Mouse (Mus musculus) MEL (cell line): ENCODE measurements around the gene Ddah1. TPM values are rescaled to one million over a fixed set of nuclear protein-coding genes. Genes with fewer than 3 reads are reported as not detected.

Experiments used
- DNase-seq: peaks from one replicate; pipeline ENCODE4 v3.0.0; 2011; ENCODE audit warnings: low read depth, low spot score
- H3K27ac ChIP-seq: 2 replicates; pipeline ENCODE4 v1.5.1; 2012; ENCODE audit warnings: low read depth, mild to moderate bottlenecking, control low read depth, low read length, moderate library complexity; ENCODE audit not compliant: control insufficient read depth
- H3K27me3 ChIP-seq, 2 experiments: fragments of 150-350 bp in 1 of 2; sonication (generic) in 1 of 2; 2 replicates each; pipeline ENCODE4 v1.6.1; 2012; ENCODE audit warnings: low read length in 2 of 2, mild to moderate bottlenecking in 2 of 2, improper control_type of control experiment in 1 of 2, moderate library complexity in 1 of 2; ENCODE audit not compliant: insufficient read depth in 2 of 2, control insufficient read depth in 1 of 2
- H3K36me3 ChIP-seq, 2 experiments: 2 replicates each; pipeline ENCODE4 v1.6.1; 2012 to 2014; ENCODE audit warnings: low read length in 2 of 2, improper control_type of control experiment in 1 of 2, inconsistent platforms in 1 of 2, mild to moderate bottlenecking in 1 of 2; ENCODE audit not compliant: insufficient read depth in 2 of 2, control insufficient read depth in 1 of 2
- H3K4me1 ChIP-seq, 2 experiments: fragments of 150-350 bp in 1 of 2; sonication (generic) in 1 of 2; 2 replicates each; pipeline ENCODE4 v1.6.1; 2012; ENCODE audit warnings: low read length in 2 of 2, improper control_type of control experiment in 1 of 2, mild to moderate bottlenecking in 1 of 2; ENCODE audit not compliant: insufficient read depth in 2 of 2, control insufficient read depth in 1 of 2
- H3K4me3 ChIP-seq, 2 experiments: fragments of 150-350 bp in 1 of 2; sonication (generic) in 1 of 2; 2 replicates each; pipeline ENCODE4 v1.5.1; 2012; ENCODE audit warnings: low read depth in 2 of 2, low read length in 2 of 2, mild to moderate bottlenecking in 2 of 2, moderate library complexity in 2 of 2, control low read depth in 1 of 2, improper control_type of control experiment in 1 of 2; ENCODE audit not compliant: control insufficient read depth in 1 of 2, insufficient read depth in 1 of 2
- H3K79me2 ChIP-seq: 2 replicates; pipeline ENCODE4 v1.6.1; 2012; ENCODE audit warnings: mild to moderate bottlenecking, low read length, moderate library complexity; ENCODE audit not compliant: control insufficient read depth, poor library complexity, insufficient read depth
- H3K9ac ChIP-seq: 2 replicates; pipeline ENCODE4 v1.6.1; 2012; ENCODE audit warnings: low read depth, mild to moderate bottlenecking, control low read depth, low read length, moderate library complexity; ENCODE audit not compliant: control insufficient read depth, poor library complexity, severe bottlenecking
- H3K9me3 ChIP-seq: fragments of 150-350 bp; sonication (generic); replicated peaks from 2 replicates; pipeline ENCODE4 v1.6.1; 2012; ENCODE audit warnings: mild to moderate bottlenecking, low read length, improper control_type of control experiment, moderate library complexity; ENCODE audit not compliant: insufficient read depth
- BHLHE40 ChIP-seq: IDR thresholded peaks from 2 replicates; pipeline ENCODE4 v1.6.1; 2012; ENCODE audit warnings: low read depth, mild to moderate bottlenecking, inconsistent platforms, low read length, improper control_type of control experiment, borderline replicate concordance
- CHD1 ChIP-seq: IDR thresholded peaks from 2 replicates; pipeline ENCODE4 v1.6.1; 2012; ENCODE audit warnings: low read depth, mild to moderate bottlenecking, inconsistent platforms, low read length, improper control_type of control experiment
- CHD2 ChIP-seq: IDR thresholded peaks from 2 replicates; pipeline ENCODE4 v1.6.1; 2011; ENCODE audit warnings: low read length, improper control_type of control experiment
- CTCF ChIP-seq, 3 experiments: IDR thresholded peaks in 2 of 3; conservative IDR thresholded peaks in 1 of 3; 2 replicates each; pipeline ENCODE4 v1.5.1; 2011 to 2012; ENCODE audit warnings: low read length in 3 of 3, low read depth in 2 of 3, mild to moderate bottlenecking in 2 of 3, improper control_type of control experiment in 1 of 3, inconsistent platforms in 1 of 3, mixed read lengths in 1 of 3, moderate library complexity in 1 of 3; ENCODE audit not compliant: control insufficient read depth in 1 of 3, insufficient read depth in 1 of 3, poor library complexity in 1 of 3, severe bottlenecking in 1 of 3
- EP300 ChIP-seq, 2 experiments: IDR thresholded peaks; 2 replicates each; pipeline ENCODE4 v1.6.1; 2011; ENCODE audit warnings: improper control_type of control experiment in 2 of 2, low read length in 2 of 2, low read depth in 1 of 2, mild to moderate bottlenecking in 1 of 2
- ETS1 ChIP-seq: IDR thresholded peaks from 2 replicates; pipeline ENCODE4 v1.6.1; 2012; ENCODE audit warnings: low read depth, mild to moderate bottlenecking, inconsistent platforms, low read length, improper control_type of control experiment, moderate library complexity
- GABPA ChIP-seq: IDR thresholded peaks from 2 replicates; pipeline ENCODE4 v1.6.1; 2012; ENCODE audit warnings: low read depth, mild to moderate bottlenecking, inconsistent platforms, low read length, improper control_type of control experiment, moderate library complexity
- GATA1 ChIP-seq: IDR thresholded peaks from 2 replicates; pipeline ENCODE4 v1.6.1; 2011; ENCODE audit warnings: low read depth, low read length, improper control_type of control experiment
- HCFC1 ChIP-seq: IDR thresholded peaks from 2 replicates; pipeline ENCODE4 v1.6.1; 2012; ENCODE audit warnings: low read depth, mild to moderate bottlenecking, inconsistent platforms, low read length, improper control_type of control experiment, moderate library complexity
- JUND ChIP-seq: IDR thresholded peaks from 2 replicates; pipeline ENCODE4 v1.6.1; 2011; ENCODE audit warnings: low read depth, mild to moderate bottlenecking, improper control_type of control experiment, low read length
- MAZ ChIP-seq: IDR thresholded peaks from 2 replicates; pipeline ENCODE4 v1.6.1; 2012; ENCODE audit warnings: low read depth, mild to moderate bottlenecking, inconsistent platforms, low read length, improper control_type of control experiment
- MEF2A ChIP-seq: IDR thresholded peaks from 2 replicates; pipeline ENCODE4 v1.6.1; 2014; ENCODE audit warnings: low read depth, mild to moderate bottlenecking, inconsistent platforms, low read length, improper control_type of control experiment; ENCODE audit not compliant: poor library complexity, insufficient replicate concordance, severe bottlenecking; ENCODE audit errors: extremely low read depth
- NRF1 ChIP-seq: IDR thresholded peaks from 2 replicates; pipeline ENCODE4 v1.6.1; 2014; ENCODE audit warnings: low read depth, mild to moderate bottlenecking, inconsistent platforms, low read length, improper control_type of control experiment, moderate library complexity; ENCODE audit not compliant: poor library complexity, insufficient read depth, severe bottlenecking
- POLR2AphosphoS2 ChIP-seq: IDR thresholded peaks from 2 replicates; pipeline ENCODE4 v1.6.1; 2011; ENCODE audit warnings: low read length, improper control_type of control experiment
- POLR2AphosphoS5 ChIP-seq: IDR thresholded peaks from 2 replicates; pipeline ENCODE4 v1.6.1; 2012; ENCODE audit warnings: low read depth, borderline replicate concordance, mild to moderate bottlenecking, inconsistent platforms, low read length, moderate library complexity, mixed read lengths
- RAD21 ChIP-seq: IDR thresholded peaks from 2 replicates; pipeline ENCODE4 v1.6.1; 2011; ENCODE audit warnings: mild to moderate bottlenecking, low read depth, low read length, improper control_type of control experiment
- RCOR1 ChIP-seq: IDR thresholded peaks from 2 replicates; pipeline ENCODE4 v1.6.1; 2012; ENCODE audit warnings: low read depth, mild to moderate bottlenecking, inconsistent platforms, low read length, improper control_type of control experiment
- SMC3 ChIP-seq: IDR thresholded peaks from 2 replicates; pipeline ENCODE4 v1.6.1; 2011; ENCODE audit warnings: low read depth, low read length, improper control_type of control experiment
- TCF12 ChIP-seq: IDR thresholded peaks from 2 replicates; pipeline ENCODE4 v1.6.1; 2014; ENCODE audit warnings: low read depth, mild to moderate bottlenecking, inconsistent platforms, low read length, improper control_type of control experiment, moderate library complexity
- USF1 ChIP-seq: IDR thresholded peaks from 2 replicates; pipeline ENCODE4 v1.6.1; 2014; ENCODE audit warnings: low read depth, mild to moderate bottlenecking, inconsistent platforms, low read length, improper control_type of control experiment, moderate library complexity
- ZKSCAN1 ChIP-seq: IDR thresholded peaks from 2 replicates; pipeline ENCODE4 v1.6.1; 2012; ENCODE audit warnings: low read depth, mild to moderate bottlenecking, inconsistent platforms, low read length, improper control_type of control experiment, moderate library complexity
- ZMIZ1 ChIP-seq: IDR thresholded peaks from 2 replicates; pipeline ENCODE4 v1.6.1; 2012; ENCODE audit warnings: low read depth, mild to moderate bottlenecking, inconsistent platforms, low read length, improper control_type of control experiment, moderate library complexity
- ZNF384 ChIP-seq: IDR thresholded peaks from 2 replicates; pipeline ENCODE4 v1.6.1; 2012; ENCODE audit warnings: low read depth, mild to moderate bottlenecking, inconsistent platforms, low read length, improper control_type of control experiment
- polyA plus RNA-seq, 2 experiments: library from polyadenylated mRNA; stranded (reverse) in 1 of 2; unstranded in 1 of 2; fragments of >175 nt in 1 of 2; fragments of >200 nt in 1 of 2; gene quantifications; 2 replicates each; pipeline versions ENCODE4 v1.2.1 to v1.2.4; 2012; ENCODE audit warnings: low replicate concordance in 2 of 2, low read depth in 1 of 2; ENCODE audit not compliant: insufficient read length in 2 of 2, insufficient read depth in 1 of 2, missing spikeins in 1 of 2
- total RNA-seq: library from RNA; depleted of rRNA; stranded (reverse); fragments of 300-350 nt; gene quantifications from 2 replicates; pipeline ENCODE4 v1.2.3, GENCODE M21; 2012

The Ddah1 gene
- total and polyA plus RNA-seq, 3 experiments = not detected

- Histone ChIP-seq H3K36me3 (no peaks in the 10 kb centered on the region), H3K27me3 (no peaks in the 10 kb centered on the region), H3K79me2 (no peaks in the 10 kb centered on the region), H3K4me3 (no peak overlapping the region), H3K27ac (no peak overlapping the region), H3K9ac (no peak overlapping the region), H3K9me3 (no peaks in the 10 kb centered on the region), H3K4me1 (no peaks in the 10 kb centered on the region)
- no peak for DNase-seq
- no peak for TF ChIP-seq CHD1
- no peak for TF ChIP-seq TCF12
- no peak for TF ChIP-seq ETS1
- TF ChIP-seq SMC3 = no peak
- no peak for TF ChIP-seq RAD21
- TF ChIP-seq BHLHE40 = no peak
- TF ChIP-seq GABPA = no peak
- TF ChIP-seq MEF2A = no peak
- TF ChIP-seq RCOR1 = no peak
- TF ChIP-seq ZNF384 = no peak
- no peak for TF ChIP-seq POLR2AphosphoS2
- no peak for TF ChIP-seq USF1
- TF ChIP-seq MAZ = no peak
- no peak for TF ChIP-seq NRF1
- no peak for TF ChIP-seq ZKSCAN1
- TF ChIP-seq CTCF (IDR thresholded peaks at IDR 0.05 in 2 of 3, conservative IDR thresholded peaks at IDR 0.05 in 1 of 3; ENCODE audit: control insufficient read depth in 1 of 3, insufficient read depth in 1 of 3, low read depth in 2 of 3, low read length in 3 of 3, poor library complexity in 1 of 3, severe bottlenecking in 1 of 3) = no peak
- no peak for TF ChIP-seq GATA1
Observed at GRCm38 (mm10) chr3:145897749-145898148, 139.3 kb downstream of the Ddah1 start.

DNA sequence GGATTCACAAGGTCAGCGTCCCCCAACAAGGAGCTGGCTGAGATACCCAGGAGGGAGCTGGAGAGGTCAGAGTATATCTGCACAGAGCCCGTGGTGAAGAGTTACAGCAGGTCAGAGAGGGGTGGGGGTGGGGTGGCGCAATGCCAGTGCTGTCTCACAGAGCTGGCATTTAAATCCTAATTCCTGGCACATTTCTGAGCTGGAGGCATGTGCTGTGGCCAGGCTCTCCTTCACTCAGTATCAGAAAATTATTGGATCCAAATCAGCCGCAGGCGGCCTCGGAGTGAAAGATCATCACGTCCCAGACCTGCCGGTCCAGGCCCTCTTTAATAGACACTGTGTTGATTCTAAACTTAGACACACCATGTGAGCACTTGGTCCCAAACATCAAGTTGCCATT is 141.4 kb downstream of the Ddah1 start:
- Histone ChIP-seq H3K27me3 (no peaks in the 10 kb centered on the region), H3K27ac (no peak overlapping the region), H3K79me2 (no peaks in the 10 kb centered on the region), H3K36me3 (no peaks in the 10 kb centered on the region), H3K9ac (no peak overlapping the region), H3K9me3 (no peaks in the 10 kb centered on the region), H3K4me1 (no peaks in the 10 kb centered on the region), H3K4me3 (no peak overlapping the region)
- TF ChIP-seq MAZ (no peak), EP300 (IDR thresholded peaks at IDR 0.05; ENCODE audit: low read depth in 1 of 2, low read length in 2 of 2) (no peak), ZMIZ1 (no peak), ETS1 (no peak), ZNF384 (no peak), POLR2AphosphoS5 (no peak), JUND (no peak), CHD2 (no peak), CTCF (IDR thresholded peaks at IDR 0.05 in 2 of 3, conservative IDR thresholded peaks at IDR 0.05 in 1 of 3; ENCODE audit: control insufficient read depth in 1 of 3, insufficient read depth in 1 of 3, low read depth in 2 of 3, low read length in 3 of 3, poor library complexity in 1 of 3, severe bottlenecking in 1 of 3) (no peak), TCF12 (no peak), SMC3 (no peak), HCFC1 (no peak)
- no peak for DNase-seq
